Mouse (Mus musculus) adipose tissue, adult 10 weeks (tissue): ENCODE results near the gene Lactbl1. TPM values are rescaled to one million over a fixed set of nuclear protein-coding genes. Genes with fewer than 3 reads are reported as not detected.

Experiments
- polyA plus RNA-seq: library from polyadenylated mRNA; stranded (reverse); fragments of 350-450 nt; fragmentation: Illumina TruSeq; extraction: RNeasy Lipid Tissue Mini Kit (QIAGEN cat#74804); gene quantifications from one replicate; pipeline ENCODE4 v1.2.3, GENCODE M21; 2014; ENCODE audit warnings: low read depth, low replicate concordance

Gene Lactbl1
- not detected for polyA plus RNA-seq

DNA sequence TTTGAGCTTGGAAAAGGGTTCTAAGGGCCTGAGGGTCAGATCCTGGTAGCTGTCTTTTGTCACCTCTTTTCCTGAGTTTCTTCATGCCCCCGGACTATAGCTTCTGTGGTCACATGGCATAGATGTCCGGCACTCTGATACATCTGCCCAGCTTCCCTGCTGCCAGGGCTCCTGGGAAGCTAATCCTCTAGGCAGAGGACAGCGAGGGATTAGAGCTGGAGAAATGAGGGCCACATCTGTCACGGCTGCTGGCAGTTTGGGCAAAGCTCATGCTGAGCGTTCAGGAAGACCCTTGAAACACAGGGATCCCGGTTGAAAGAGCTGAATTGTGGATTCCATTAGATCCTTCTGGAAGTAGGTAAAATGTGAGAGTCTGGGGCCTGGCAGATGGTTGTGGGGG, at the start of gene Lactbl1:
Gene Lactbl1 (plus strand): TSS at position 234 of the 400 bp plus-strand sequence.

DNA sequence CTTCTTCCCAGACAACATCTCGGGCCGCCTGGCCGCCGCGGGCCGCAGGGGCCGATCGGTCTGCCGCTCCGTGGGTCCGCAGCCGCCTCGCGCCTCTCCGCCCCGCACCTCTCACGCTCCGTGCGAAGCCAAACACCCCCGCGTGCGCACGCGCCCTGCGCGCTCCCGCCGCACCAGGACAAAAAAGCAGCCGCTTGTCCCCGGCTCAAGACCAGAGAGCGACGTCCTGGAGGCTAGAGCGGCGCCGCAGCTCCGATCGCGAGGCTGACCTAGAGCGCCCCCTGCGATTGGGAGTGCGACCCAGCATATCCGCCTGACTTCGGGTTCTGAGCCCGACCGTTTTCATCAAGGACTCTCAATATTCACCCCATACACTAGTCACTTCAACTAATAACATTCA, 19.9 kb upstream of the Lactbl1 start, which contains the start of gene Kdm1a:
Gene Kdm1a (minus strand): TSS at position 156 of the 400 bp plus-strand sequence.

DNA sequence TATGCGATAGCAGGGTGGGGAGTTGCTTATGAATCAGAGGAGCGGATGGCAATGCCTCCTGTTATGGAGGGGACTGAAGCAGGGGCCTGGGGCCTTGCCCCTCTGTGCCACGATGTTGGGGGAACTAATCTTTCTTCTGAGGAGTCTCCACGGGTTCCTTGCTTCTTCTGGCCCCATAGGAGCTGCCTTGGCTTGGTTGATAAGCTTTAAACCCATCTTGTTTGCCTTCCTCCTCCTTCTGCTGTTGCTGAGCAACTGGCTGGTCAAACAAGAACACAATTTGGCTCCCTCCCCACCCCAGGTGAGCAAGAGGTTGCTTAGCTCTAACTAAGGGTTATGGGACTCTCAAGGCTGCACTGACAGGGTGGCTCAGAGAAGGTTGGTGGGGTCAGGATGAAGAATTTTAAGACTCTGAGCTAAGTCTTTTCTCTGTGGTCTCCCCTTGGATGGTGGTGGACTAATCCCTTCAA, 12.0 kb upstream of the Lactbl1 start, which contains the start of gene Tex46:
Gene Tex46 (plus strand): TSS at position 51 of the 470 bp plus-strand sequence.

Other genes starting within 250 kb of the Lactbl1 start
- gene Htr1d, start 199.1 kb upstream of the Lactbl1 start, polyA plus RNA-seq = not detected
- gene 6030445D17Rik, start 160.4 kb upstream of the Lactbl1 start, polyA plus RNA-seq = 0.58 TPM
- gene Luzp1, start 152.9 kb upstream of the Lactbl1 start, polyA plus RNA-seq = 18.3 TPM
- 41.1 TPM for gene Kdm1a, start 19.9 kb upstream of the Lactbl1 start, polyA plus RNA-seq
- 1.3 TPM for gene Tex46, start 12.2 kb upstream of the Lactbl1 start, polyA plus RNA-seq
- gene Ephb2, start 213.4 kb downstream of the Lactbl1 start, polyA plus RNA-seq = 4.3 TPM